Mouse (Mus musculus): ENCODE data around the gene Acap2. TPM values are rescaled to one million over a fixed set of nuclear protein-coding genes. Genes with fewer than 3 reads are reported as not detected.
A peak's percentile ranks its signal among the peaks of the same experiment; 100 is the strongest.

Acap2 gene
- total RNA-seq, 2 experiments from 2014 or later = 60.7 to 90.0 TPM

DNA sequence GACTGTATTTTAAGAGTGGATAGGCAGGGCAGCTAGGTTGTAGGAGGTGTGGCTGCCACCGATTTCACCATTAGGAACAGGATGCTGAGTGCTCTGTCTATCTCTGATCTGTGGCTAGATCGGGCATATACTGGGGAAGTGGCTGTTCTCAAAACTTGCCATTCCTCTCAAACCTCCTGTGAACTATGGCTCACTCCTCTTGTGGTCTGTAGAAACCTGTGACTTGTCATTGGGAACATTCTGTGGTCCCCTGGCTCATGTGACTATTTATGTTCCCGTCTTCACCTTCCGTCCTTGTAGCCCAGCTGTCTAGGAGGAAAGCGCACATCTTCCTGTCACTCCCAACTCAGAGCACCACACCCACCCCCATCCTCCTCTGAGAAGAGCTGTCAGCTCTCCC is 8.9 kb upstream of the Acap2 start:
- peak; percentile 87 for ATAC-seq (ENCODE audit: poor library complexity, severe bottlenecking)

- no peak for ATAC-seq (ENCODE audit: poor library complexity, severe bottlenecking)
These were observed 4.7 kb upstream of the Acap2 start for GRCm38 (mm10) chr16:31205726-31206125.

DNA sequence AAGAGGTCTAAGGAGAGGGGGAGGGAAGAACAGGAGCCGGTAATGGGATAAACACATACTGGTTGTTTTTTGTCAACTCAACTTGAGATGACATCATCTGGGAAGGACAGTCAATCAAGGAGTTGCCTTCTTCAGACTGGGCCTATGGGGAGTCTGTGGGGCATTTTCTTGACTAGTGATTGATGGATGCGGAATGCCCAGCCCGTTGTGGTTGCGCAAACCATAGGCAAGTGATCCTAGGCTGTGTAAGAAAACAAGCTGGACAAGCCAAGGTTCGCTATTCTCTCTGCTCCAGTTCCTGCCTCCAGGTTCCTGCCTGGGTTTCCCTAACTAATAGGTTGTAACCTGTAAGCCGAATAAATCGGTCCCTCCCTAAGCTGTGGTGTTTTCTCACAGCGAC is 4.1 kb upstream of the Acap2 start:
- no peak for ATAC-seq (ENCODE audit: poor library complexity, severe bottlenecking)

- ATAC-seq (ENCODE audit: poor library complexity, severe bottlenecking) = no peak
These were observed 3.2 kb upstream of the Acap2 start for GRCm38 (mm10) chr16:31204216-31204615.

DNA sequence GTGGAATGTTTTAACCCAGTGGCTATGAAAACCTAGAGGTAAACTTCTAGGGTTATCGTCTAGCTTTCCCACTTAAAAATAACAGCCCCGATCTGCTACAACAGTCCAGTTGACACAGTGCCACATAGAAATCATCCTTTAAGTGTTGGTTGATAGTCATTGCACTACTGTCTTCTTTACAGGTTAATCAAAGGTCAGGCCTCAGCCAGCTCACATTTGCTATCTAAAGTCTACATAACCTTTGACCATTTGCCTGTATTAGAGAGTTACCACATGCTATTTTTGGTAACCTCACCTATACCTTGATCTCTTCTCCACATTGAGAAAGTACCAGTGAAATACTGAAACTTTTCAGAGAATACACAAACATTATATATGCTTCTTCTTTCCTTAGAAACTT is 659 bp upstream of the Acap2 start:
- no peak for ATAC-seq (ENCODE audit: poor library complexity, severe bottlenecking)

DNA sequence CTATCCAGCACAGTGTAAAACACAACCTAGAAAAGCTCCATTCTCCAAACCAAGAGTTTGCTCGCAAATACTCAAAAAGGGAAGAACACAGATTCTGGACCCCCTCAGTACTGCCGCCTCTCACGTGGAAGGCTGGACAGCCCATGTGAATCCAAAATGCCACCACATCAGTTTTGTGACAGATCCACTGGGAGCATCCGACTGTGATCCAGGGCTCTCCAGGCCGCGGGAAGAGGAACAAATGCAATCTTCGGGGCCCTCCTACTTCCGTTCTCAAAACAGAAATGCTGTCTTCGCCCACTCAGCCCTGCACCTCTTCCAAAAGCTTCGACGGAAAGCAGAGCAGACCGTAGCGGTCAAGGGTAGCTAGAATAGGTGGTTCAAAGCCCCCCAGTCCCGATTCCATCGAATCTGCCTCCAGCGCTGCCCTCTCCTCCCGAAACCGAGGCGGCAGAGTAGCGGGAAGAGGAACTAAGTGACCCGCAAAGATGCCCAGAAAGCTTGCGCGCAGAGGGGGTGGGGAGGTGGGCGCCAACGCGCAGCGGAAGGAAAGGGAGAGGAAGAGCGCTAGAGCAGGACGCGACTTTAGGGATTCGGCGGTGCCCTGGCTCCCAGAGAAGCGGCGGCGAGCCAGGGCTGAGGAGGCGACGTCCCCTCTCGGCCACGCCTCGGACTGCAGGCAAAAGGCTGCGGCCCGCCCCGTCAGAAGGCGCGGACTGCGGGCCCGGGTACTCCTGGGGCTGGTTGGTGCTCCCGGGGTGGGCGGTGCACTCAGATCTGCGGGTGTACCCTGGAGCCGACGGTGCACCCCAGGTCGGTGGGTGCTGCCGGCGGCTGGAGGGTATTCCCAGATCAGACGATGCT is 887 bp downstream of the Acap2 start:
- peak; percentile 47 for ATAC-seq (ENCODE audit: poor library complexity, severe bottlenecking)

- no peak for ATAC-seq (ENCODE audit: poor library complexity, severe bottlenecking)
These were observed 1.5 kb downstream of the Acap2 start for GRCm38 (mm10) chr16:31199591-31199925.

GRCm38 (mm10) chr16:31196971-31197370 is 4.1 kb downstream of the Acap2 start:
- ATAC-seq (ENCODE audit: poor library complexity, severe bottlenecking) = no peak

GRCm38 (mm10) chr16:31192526-31192925 is 8.5 kb downstream of the Acap2 start:
- ATAC-seq (ENCODE audit: poor library complexity, severe bottlenecking) = no peak

DNA sequence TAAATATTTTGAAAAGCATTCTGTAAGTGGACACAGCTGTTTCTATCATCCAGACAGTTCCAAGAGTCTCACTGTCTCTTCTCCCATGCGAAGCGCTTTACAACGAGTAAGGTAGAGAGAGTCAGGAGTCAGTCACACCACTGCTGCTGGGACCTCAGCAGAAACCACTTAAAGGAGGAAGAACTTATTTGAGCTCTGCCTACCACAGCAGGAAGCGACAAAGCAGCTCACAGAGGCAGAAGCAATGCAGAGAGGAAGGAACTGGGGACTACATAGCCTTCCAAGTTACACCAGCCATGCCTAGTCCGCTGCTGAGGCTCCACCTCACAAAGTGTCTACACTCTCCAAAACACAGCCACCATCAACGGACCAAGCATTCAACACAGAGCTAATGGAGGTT is 9.2 kb downstream of the Acap2 start:
- ATAC-seq (ENCODE audit: poor library complexity, severe bottlenecking) = peak; percentile 98

DNA sequence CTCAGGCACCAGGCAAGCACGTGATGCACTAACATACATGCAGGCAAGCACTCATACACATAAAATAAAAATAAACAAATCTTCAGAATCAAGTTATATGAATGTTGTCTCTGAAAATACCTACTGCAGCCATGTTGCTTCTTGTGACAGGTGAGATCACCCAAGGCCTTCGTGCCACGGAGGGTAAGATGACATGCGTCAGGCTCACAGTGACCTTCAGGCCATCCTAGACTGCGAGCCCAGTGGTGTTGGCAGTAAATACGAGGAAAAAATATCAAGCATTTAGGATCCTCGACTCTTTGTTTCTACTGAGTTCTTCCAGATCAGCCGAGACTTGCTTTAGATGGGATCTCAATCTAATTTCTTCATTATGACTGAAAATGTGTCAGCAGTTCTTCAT is 10.6 kb downstream of the Acap2 start:
- no peak for ATAC-seq (ENCODE audit: poor library complexity, severe bottlenecking)

- no peak for ATAC-seq (ENCODE audit: poor library complexity, severe bottlenecking)
These were observed 11.8 kb downstream of the Acap2 start for GRCm38 (mm10) chr16:31189291-31189690.

DNA sequence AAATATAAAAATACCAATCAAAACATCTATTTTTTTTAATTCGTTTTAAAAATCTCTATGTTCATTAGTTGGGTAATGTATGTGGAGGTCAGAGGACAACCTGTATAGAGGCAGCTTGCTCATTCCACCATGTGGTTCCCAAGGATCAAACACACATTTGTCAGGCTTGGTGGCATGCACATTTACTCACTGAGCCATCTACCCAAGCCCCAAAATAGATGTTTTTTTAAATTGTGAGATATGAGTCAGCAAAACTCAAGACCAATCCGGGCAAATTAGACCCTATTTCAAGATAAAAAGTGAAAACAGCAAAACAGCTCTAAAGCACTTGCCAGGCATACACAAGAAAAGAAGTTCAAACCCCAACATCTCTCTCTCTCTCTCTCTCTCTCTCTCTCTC is 12.2 kb downstream of the Acap2 start:
- no peak for ATAC-seq (ENCODE audit: poor library complexity, severe bottlenecking)

- no peak for ATAC-seq (ENCODE audit: poor library complexity, severe bottlenecking)
These were observed 12.8 kb downstream of the Acap2 start for GRCm38 (mm10) chr16:31188270-31188669.

GRCm38 (mm10) chr16:31187192-31187591 is 13.9 kb downstream of the Acap2 start:
- no peak for ATAC-seq (ENCODE audit: poor library complexity, severe bottlenecking)

DNA sequence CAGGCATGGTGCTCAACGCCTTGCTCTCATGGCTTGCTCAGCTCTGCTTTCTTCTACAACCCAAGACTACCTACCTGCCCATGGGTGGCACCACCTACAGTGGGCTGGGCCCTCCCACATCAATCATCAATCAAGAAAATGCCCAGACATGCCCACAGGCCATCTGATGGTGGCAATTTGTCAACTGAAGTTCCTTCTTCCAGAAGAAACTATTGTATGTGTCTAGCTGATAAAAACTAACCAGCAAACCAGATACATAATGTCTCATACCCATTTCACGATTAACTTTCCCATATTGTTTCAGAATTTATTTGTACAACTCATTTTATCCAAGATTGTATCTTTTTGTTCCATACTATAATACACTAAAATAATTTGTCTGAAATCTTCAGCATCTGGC is 15.3 kb downstream of the Acap2 start:
- no peak for ATAC-seq (ENCODE audit: poor library complexity, severe bottlenecking)

- ATAC-seq (ENCODE audit: poor library complexity, severe bottlenecking) = no peak
These were observed 16.3 kb downstream of the Acap2 start for GRCm38 (mm10) chr16:31184727-31185126.

- ATAC-seq (ENCODE audit: poor library complexity, severe bottlenecking) = no peak
These were observed 18.5 kb downstream of the Acap2 start for GRCm38 (mm10) chr16:31182576-31182975.

DNA sequence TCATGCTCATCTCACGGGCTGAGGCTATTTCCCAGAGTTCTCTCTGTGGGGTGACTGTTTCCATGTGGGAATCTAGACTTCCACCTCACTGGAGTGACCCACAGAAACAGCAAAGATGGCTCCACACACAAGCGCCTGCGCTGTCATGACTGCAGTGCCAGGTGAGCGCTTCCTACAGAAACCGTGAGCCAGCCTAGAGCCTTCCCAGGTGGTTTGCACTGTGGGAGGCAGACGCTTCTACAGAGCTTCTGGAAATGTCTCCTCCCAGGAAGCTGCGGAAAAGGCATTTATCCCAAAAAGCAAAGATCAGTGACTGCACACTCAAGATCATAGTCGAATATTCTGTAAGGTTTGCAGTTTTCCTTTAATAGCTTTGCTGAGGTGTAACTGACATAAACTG is 20.2 kb downstream of the Acap2 start:
- ATAC-seq (ENCODE audit: poor library complexity, severe bottlenecking) = no peak

DNA sequence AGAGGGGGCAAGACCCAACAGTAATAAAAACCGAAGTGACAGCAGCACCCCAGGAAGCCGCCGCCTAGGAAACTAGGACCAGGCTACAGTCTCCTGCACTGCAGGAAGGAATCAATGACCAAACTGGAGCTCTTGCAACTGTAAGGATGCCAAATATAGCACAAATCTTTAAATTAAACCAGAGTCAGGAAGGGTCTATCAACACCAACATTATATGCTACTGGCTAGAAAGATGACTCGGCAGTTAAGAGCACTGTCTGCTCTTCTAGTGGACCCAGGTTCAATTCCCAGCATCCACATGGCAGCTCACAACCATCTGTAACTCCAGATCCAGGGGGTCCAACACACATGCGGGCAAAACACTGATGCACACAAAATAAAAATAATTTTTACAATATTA is 21.7 kb downstream of the Acap2 start:
- no peak for ATAC-seq (ENCODE audit: poor library complexity, severe bottlenecking)

- no peak for ATAC-seq (ENCODE audit: poor library complexity, severe bottlenecking)
These were observed 26.0 kb downstream of the Acap2 start for GRCm38 (mm10) chr16:31174880-31175638.

GRCm38 (mm10) chr16:31172229-31172628 is 28.8 kb downstream of the Acap2 start:
- no peak for ATAC-seq (ENCODE audit: poor library complexity, severe bottlenecking)

All from megakaryocyte, adult 5-6 weeks (primary cell).